In genomic region chr9:28281571-28281970, GRCm38 (mm10) we compare ENCODE assay signal across 14 mouse cellular contexts.
"Had no signal": no experiment of that assay in that cellular context is flagged by ENCODE, and none has a peak within 500 bp of the region (broad histone marks: within the 10 kb centered on the region; RNA-seq: fewer than 3 reads in every experiment).

No protein-coding gene starts in this region.

- H3K9ac ChIP-seq: intestine, embryonic 15.5 days; liver, embryonic 15.5 days; midbrain, embryonic 15.5 days had no signal

- H3K4me1 ChIP-seq: intestine, embryonic 15.5 days; limb, embryonic 10.5 days; liver, embryonic 15.5 days had no signal

- H3K27me3 ChIP-seq: intestine, embryonic 15.5 days; liver, embryonic 15.5 days; midbrain, embryonic 15.5 days had no signal

- H3K4me3 ChIP-seq: intestine, embryonic 15.5 days; limb, embryonic 10.5 days; liver, embryonic 15.5 days; midbrain, embryonic 15.5 days had no signal

- H3K9me3 ChIP-seq: intestine, embryonic 15.5 days; limb, embryonic 10.5 days; liver, embryonic 15.5 days; midbrain, embryonic 15.5 days had no signal

- DNase-seq: kidney, adult 18-20 months; kidney, postnatal 10 days; kidney, postnatal 4 days; lung, adult 2 months; retina, postnatal 1 day; right cerebral cortex, postnatal 4 days; spleen, adult 18-20 months; thymus, adult 18-20 months; thymus, postnatal 14 days had no signal

- H3K4me2 ChIP-seq: intestine, embryonic 15.5 days; liver, embryonic 11.5 days; liver, embryonic 15.5 days; midbrain, embryonic 15.5 days had no signal

- H3K36me3 ChIP-seq: intestine, embryonic 15.5 days; limb, embryonic 10.5 days; liver, embryonic 15.5 days; midbrain, embryonic 15.5 days had no signal

- ATAC-seq: intestine, embryonic 15.5 days; midbrain, embryonic 15.5 days had no signal

- H3K27ac ChIP-seq: intestine, embryonic 15.5 days; limb, embryonic 10.5 days; liver, embryonic 15.5 days; midbrain, embryonic 15.5 days had no signal
